Mouse (Mus musculus): Measurements from ENCODE around the gene Tenm4.

The Tenm4 gene

GRCm38 (mm10) chr7:96408161-96408889 is 237.3 kb downstream of the Tenm4 start:
- no peak for DNase-seq (ENCODE audit: low spot score in 2 of 2)

GRCm38 (mm10) chr7:96409323-96409880 is 238.4 kb downstream of the Tenm4 start:
- no peak for DNase-seq (ENCODE audit: low spot score in 2 of 2)

GRCm38 (mm10) chr7:96413822-96414221 is 242.8 kb downstream of the Tenm4 start:
- DNase-seq (ENCODE audit: low spot score in 2 of 2), result no peak

- no peak for DNase-seq (ENCODE audit: low spot score in 2 of 2)
Observed at GRCm38 (mm10) chr7:96414290-96415055, 243.4 kb downstream of the Tenm4 start.

- no peak for DNase-seq (ENCODE audit: low spot score in 2 of 2)
Observed at GRCm38 (mm10) chr7:96417251-96418004, 246.4 kb downstream of the Tenm4 start.

- DNase-seq (ENCODE audit: low spot score in 2 of 2), result no peak
Observed at GRCm38 (mm10) chr7:96418146-96418545, 247.1 kb downstream of the Tenm4 start.

GRCm38 (mm10) chr7:96420045-96420444 is 249.0 kb downstream of the Tenm4 start:
- DNase-seq (ENCODE audit: low spot score in 2 of 2), result no peak

- DNase-seq (ENCODE audit: low spot score in 2 of 2), result no peak
Observed at GRCm38 (mm10) chr7:96420926-96421605, 250.0 kb downstream of the Tenm4 start.

GRCm38 (mm10) chr7:96426954-96427353 is 255.9 kb downstream of the Tenm4 start:
- DNase-seq (ENCODE audit: low spot score in 2 of 2), result no peak

GRCm38 (mm10) chr7:96433307-96433706 is 262.3 kb downstream of the Tenm4 start:
- DNase-seq (ENCODE audit: low spot score in 2 of 2), result no peak

- no peak for DNase-seq (ENCODE audit: low spot score in 2 of 2)
Observed at GRCm38 (mm10) chr7:96438392-96438791, 267.3 kb downstream of the Tenm4 start.

- no peak for DNase-seq (ENCODE audit: low spot score in 2 of 2)
Observed at GRCm38 (mm10) chr7:96440161-96440707, 269.2 kb downstream of the Tenm4 start.

- DNase-seq (ENCODE audit: low spot score in 2 of 2), result no peak
Observed at GRCm38 (mm10) chr7:96445771-96446170, 274.7 kb downstream of the Tenm4 start.

- no peak for DNase-seq (ENCODE audit: low spot score in 2 of 2)
Observed at GRCm38 (mm10) chr7:96447806-96448397, 276.9 kb downstream of the Tenm4 start.

- DNase-seq (ENCODE audit: low spot score in 2 of 2), result no peak
Observed at GRCm38 (mm10) chr7:96455957-96456356, 284.9 kb downstream of the Tenm4 start.

- DNase-seq (ENCODE audit: low spot score in 2 of 2), result no peak
Observed at GRCm38 (mm10) chr7:96456618-96457017, 285.6 kb downstream of the Tenm4 start.

- DNase-seq (ENCODE audit: low spot score in 2 of 2), result no peak
Observed at GRCm38 (mm10) chr7:96457891-96458290, 286.8 kb downstream of the Tenm4 start.

- DNase-seq (ENCODE audit: low spot score in 2 of 2), result no peak
Observed at GRCm38 (mm10) chr7:96458992-96459391, 287.9 kb downstream of the Tenm4 start.

- DNase-seq (ENCODE audit: low spot score in 2 of 2), result no peak
Observed at GRCm38 (mm10) chr7:96466761-96467160, 295.7 kb downstream of the Tenm4 start.

- no peak for DNase-seq (ENCODE audit: low spot score in 2 of 2)
Observed at GRCm38 (mm10) chr7:96470821-96471220, 299.8 kb downstream of the Tenm4 start.
